Mouse (Mus musculus) forebrain, postnatal 0 days (tissue): Measurements from ENCODE around the gene Prss42. TPM values are rescaled to one million over a fixed set of nuclear protein-coding genes. Genes with fewer than 3 reads are reported as not detected.
A peak's percentile ranks its signal among the peaks of the same experiment; 100 is the strongest.

Source experiments
- ATAC-seq: fragments of 200-750 bp; cut with Nextera tagmentation; 2 replicates; pipeline ENCODE4 v1.8.0; 2017; ENCODE audit warnings: mild to moderate bottlenecking, moderate library complexity
- DNase-seq: peaks from one replicate; pipeline ENCODE4 v3.0.0-alpha.2; 2015
- H3K27ac ChIP-seq: fragments of 300-500 bp; sonication (generic); 2 replicates; pipeline ENCODE4 v1.5.1; 2014; ENCODE audit warnings: low read depth, mild to moderate bottlenecking, antibody characterized with exemption, low read length, moderate library complexity, mixed read lengths
- H3K27me3 ChIP-seq: fragments of 300-500 bp; sonication (generic); 2 replicates; pipeline ENCODE4 v1.6.1; 2014; ENCODE audit warnings: mild to moderate bottlenecking, low read length, mixed read lengths; ENCODE audit not compliant: insufficient read depth
- H3K36me3 ChIP-seq: fragments of 300-500 bp; sonication (generic); 2 replicates; pipeline ENCODE4 v1.6.1; 2014; ENCODE audit warnings: mild to moderate bottlenecking, moderate library complexity; ENCODE audit not compliant: insufficient read depth
- H3K4me1 ChIP-seq: fragments of 300-500 bp; sonication (generic); 2 replicates; pipeline ENCODE4 v1.6.1; 2014; ENCODE audit warnings: antibody characterized with exemption; ENCODE audit not compliant: insufficient read depth
- H3K4me2 ChIP-seq: fragments of 300-500 bp; sonication (generic); 2 replicates; pipeline ENCODE4 v1.6.1; 2014; ENCODE audit warnings: low read depth, mild to moderate bottlenecking, moderate library complexity
- H3K4me3 ChIP-seq: fragments of 300-500 bp; sonication (generic); 2 replicates; pipeline ENCODE4 v1.5.1; 2014; ENCODE audit warnings: low read depth, low read length, mixed read lengths
- H3K9ac ChIP-seq: fragments of 300-500 bp; sonication (generic); 2 replicates; pipeline ENCODE4 v1.6.1; 2014; ENCODE audit warnings: mild to moderate bottlenecking
- H3K9me3 ChIP-seq: fragments of 300-500 bp; sonication (generic); 2 replicates; pipeline ENCODE4 v1.6.1; 2016; ENCODE audit warnings: low read length
- CTCF ChIP-seq: sonication (generic); IDR thresholded peaks from 2 replicates; pipeline ENCODE4 v1.5.1; 2016; ENCODE audit warnings: antibody characterized with exemption, control low read depth, low read depth
- WGBS: fragments of 180-500 bp; shearing (Covaris S2); extraction: QIAGEN DNeasy Blood & Tissue Kit; methylation state at CpG from one replicate; pipeline ENCODE4 v1.1.7; 2014; 5-methylcytosine and 5-hydroxymethylcytosine counted together
- polyA plus RNA-seq: library from polyadenylated mRNA; unstranded; fragments of >200 nt; fragmentation: Nextera tagmentation; extraction: Ambion mirVana; gene quantifications from 2 replicates; pipeline ENCODE4 v1.2.1, GENCODE M21; 2015
- total RNA-seq: library from RNA; depleted of rRNA; stranded (reverse); fragments of >200 nt; gene quantifications from 2 replicates; pipeline ENCODE4 v1.2.3, GENCODE M21; 2014

Prss42 gene
- total and polyA plus RNA-seq, 2 experiments from 2014 or later = not detected

- no peak overlapping the region for H3K27ac ChIP-seq
- H3K4me3 ChIP-seq = no peak overlapping the region
- no peak for TF ChIP-seq CTCF
- H3K27me3 ChIP-seq = no peaks in the 10 kb centered on the region
- H3K9me3 ChIP-seq = no peaks in the 10 kb centered on the region
- 87% methylated on average over 7 of the region's 7 CpGs for WGBS
- ATAC-seq = no peak
- no peak overlapping the region for H3K4me2 ChIP-seq
- H3K36me3 ChIP-seq = no peaks in the 10 kb centered on the region
- no peak for DNase-seq
- no peaks in the 10 kb centered on the region for H3K4me1 ChIP-seq
- H3K9ac ChIP-seq = no peak overlapping the region
These were observed 23.5 kb downstream of the Prss42 start for GRCm38 (mm10) chr9:110821436-110821835.

- H3K27me3 ChIP-seq = no peaks in the 10 kb centered on the region
- H3K4me2 ChIP-seq = no peak overlapping the region
- H3K36me3 ChIP-seq = no peaks in the 10 kb centered on the region
- no peak for TF ChIP-seq CTCF
- H3K4me3 ChIP-seq = no peak overlapping the region
- ATAC-seq (no peak), DNase-seq (peak; percentile 15)
- no peaks in the 10 kb centered on the region for H3K9me3 ChIP-seq
- no peak overlapping the region for H3K9ac ChIP-seq
- H3K27ac ChIP-seq = no peak overlapping the region
- no peaks in the 10 kb centered on the region for H3K4me1 ChIP-seq
- WGBS = 62% methylated on average over 4 of the region's 4 CpGs
These were observed 27.5 kb downstream of the Prss42 start for GRCm38 (mm10) chr9:110825426-110825825.

- H3K4me1 ChIP-seq = no peaks in the 10 kb centered on the region
- H3K9me3 ChIP-seq = no peaks in the 10 kb centered on the region
- DNase-seq (no peak), ATAC-seq (no peak)
- H3K9ac ChIP-seq = no peak overlapping the region
- TF ChIP-seq CTCF = no peak
- no peaks in the 10 kb centered on the region for H3K36me3 ChIP-seq
- WGBS = 64% methylated on average over 7 of the region's 7 CpGs
- no peaks in the 10 kb centered on the region for H3K27me3 ChIP-seq
- H3K27ac ChIP-seq = no peak overlapping the region
- H3K4me3 ChIP-seq = no peak overlapping the region
- no peak overlapping the region for H3K4me2 ChIP-seq
These were observed 27.9 kb downstream of the Prss42 start for GRCm38 (mm10) chr9:110825832-110826231.

- no peak for ATAC-seq
- WGBS = 91% methylated on average over 3 of the region's 3 CpGs
- no peaks in the 10 kb centered on the region for H3K4me1 ChIP-seq
These were observed 28.4 kb downstream of the Prss42 start, which contains the start of gene Prss43 for GRCm38 (mm10) chr9:110826390-110826789. Gene Prss43 (plus strand): TSS chr9:110826690.

GRCm38 (mm10) chr9:110833021-110833420 is 35.1 kb downstream of the Prss42 start:
- 73% methylated on average over 5 of the region's 5 CpGs for WGBS
- ATAC-seq (no peak), DNase-seq (peak; percentile 9)
- no peaks in the 10 kb centered on the region for H3K36me3 ChIP-seq
- H3K9ac ChIP-seq = no peak overlapping the region
- TF ChIP-seq CTCF = no peak
- no peak overlapping the region for H3K4me2 ChIP-seq
- no peaks in the 10 kb centered on the region for H3K9me3 ChIP-seq
- no peaks in the 10 kb centered on the region for H3K27me3 ChIP-seq
- H3K4me3 ChIP-seq = no peak overlapping the region
- H3K4me1 ChIP-seq = no peaks in the 10 kb centered on the region
- H3K27ac ChIP-seq = no peak overlapping the region

More at GRCm38 (mm10) chr9:110826390-110826789, 28.4 kb downstream of the Prss42 start, which contains the start of gene Prss43:
- Histone ChIP-seq H3K4me2 (no peak within 1 kb of the TSS), H3K4me3 (no peak within 1 kb of the TSS), H3K27me3 (no peaks in the 10 kb centered on the region), H3K9ac (no peak within 1 kb of the TSS), H3K27ac (no peak within 1 kb of the TSS), H3K9me3 (no peaks in the 10 kb centered on the region), H3K36me3 (no peaks in the 10 kb centered on the region)
- TF ChIP-seq CTCF = no peak
- no peak for DNase-seq

GRCm38 (mm10) chr9:110834411-110834810 is 36.4 kb downstream of the Prss42 start, which contains the start of gene Prss45:
Gene Prss45 (plus strand): TSS chr9:110834588.
- no peak for DNase-seq
- Histone ChIP-seq H3K36me3 (no peaks in the 10 kb centered on the region), H3K9ac (no peak within 1 kb of the TSS), H3K9me3 (no peaks in the 10 kb centered on the region), H3K4me2 (no peak within 1 kb of the TSS), H3K4me1 (no peaks in the 10 kb centered on the region), H3K27me3 (no peaks in the 10 kb centered on the region), H3K4me3 (no peak within 1 kb of the TSS), H3K27ac (no peak within 1 kb of the TSS)
- no peak for ATAC-seq
- no peak for TF ChIP-seq CTCF
- 82% methylated on average over 19 of the region's 19 CpGs for WGBS

- no peaks in the 10 kb centered on the region for H3K4me1 ChIP-seq
- H3K9me3 ChIP-seq = no peaks in the 10 kb centered on the region
- DNase-seq (no peak), ATAC-seq (no peak)
- H3K4me2 ChIP-seq = no peak overlapping the region
- no peaks in the 10 kb centered on the region for H3K36me3 ChIP-seq
- H3K9ac ChIP-seq = no peak overlapping the region
- WGBS = 40% methylated on average over 10 of the region's 10 CpGs
- no peaks in the 10 kb centered on the region for H3K27me3 ChIP-seq
- H3K27ac ChIP-seq = no peak overlapping the region
- no peak overlapping the region for H3K4me3 ChIP-seq
- TF ChIP-seq CTCF = no peak
These were observed 37.0 kb downstream of the Prss42 start for GRCm38 (mm10) chr9:110834961-110835360.
